Mouse (Mus musculus) embryonic facial prominence, embryonic 14.5 days (tissue): Measurements from ENCODE around the gene Tbc1d10c. TPM values are rescaled to one million over a fixed set of nuclear protein-coding genes. Genes with fewer than 3 reads are reported as not detected.

Experiments
- ATAC-seq: fragments of 200-750 bp; cut with Nextera tagmentation; 2 replicates; pipeline ENCODE4 v1.8.0; 2017; ENCODE audit warnings: low read depth, moderate number of reproducible peaks, moderate TSS enrichment
- DNase-seq: peaks from one replicate; pipeline ENCODE4 v3.0.0-alpha.2; 2015; ENCODE audit warnings: low spot score
- H3K27ac ChIP-seq: fragments of 300-500 bp; sonication (generic); replicated peaks from 2 replicates; pipeline ENCODE4 v1.5.1; 2014; ENCODE audit warnings: low read depth, mild to moderate bottlenecking, low read length, moderate library complexity
- H3K27me3 ChIP-seq: fragments of 300-500 bp; sonication (generic); replicated peaks from 2 replicates; pipeline ENCODE4 v1.6.1; 2014; ENCODE audit warnings: low read length; ENCODE audit not compliant: control insufficient read depth, insufficient read depth
- H3K36me3 ChIP-seq: fragments of 300-500 bp; sonication (generic); 2 replicates; pipeline ENCODE4 v1.6.1; 2014; ENCODE audit warnings: low read length, mixed read lengths; ENCODE audit not compliant: control insufficient read depth, insufficient read depth
- H3K4me1 ChIP-seq: fragments of 300-500 bp; sonication (generic); 2 replicates; pipeline ENCODE4 v1.6.1; 2014; ENCODE audit warnings: antibody characterized with exemption, low read length; ENCODE audit not compliant: control insufficient read depth, insufficient read depth
- H3K4me2 ChIP-seq: fragments of 300-500 bp; sonication (generic); 2 replicates; pipeline ENCODE4 v1.6.1; 2014; ENCODE audit warnings: low read depth, mild to moderate bottlenecking, low read length, moderate library complexity, mixed read lengths
- H3K4me3 ChIP-seq: fragments of 300-500 bp; sonication (generic); 2 replicates; pipeline ENCODE4 v1.5.1; 2014; ENCODE audit warnings: low read depth, mild to moderate bottlenecking, low read length
- H3K9ac ChIP-seq: fragments of 300-500 bp; sonication (generic); 2 replicates; pipeline ENCODE4 v1.6.1; 2014; ENCODE audit warnings: low read depth, mild to moderate bottlenecking, low read length, moderate library complexity, mixed read lengths
- H3K9me3 ChIP-seq: fragments of 300-500 bp; sonication (generic); 2 replicates; pipeline ENCODE4 v1.6.1; 2016; ENCODE audit warnings: low read length; ENCODE audit not compliant: control insufficient read depth
- WGBS: fragments of 180-500 bp; shearing (Covaris S2); extraction: QIAGEN DNeasy Blood & Tissue Kit; methylation state at CpG from one replicate; pipeline ENCODE4 v1.1.7; 2014; 5-methylcytosine and 5-hydroxymethylcytosine counted together
- polyA plus RNA-seq: library from polyadenylated mRNA; unstranded; fragments of >200 nt; fragmentation: Nextera tagmentation; extraction: Ambion mirVana; gene quantifications from 2 replicates; pipeline ENCODE4 v1.2.1, GENCODE M21; 2014

Tbc1d10c gene
- polyA plus RNA-seq, 1 experiment from 2014 or later, result 3.6 TPM

- no peaks in the 10 kb centered on the region for H3K27me3 ChIP-seq
- ATAC-seq (peak; percentile 77), DNase-seq (peak; percentile 99)
- H3K4me3 ChIP-seq, result peak within 1 kb of the TSS; percentile 61
- H3K27ac ChIP-seq, result peak within 1 kb of the TSS; percentile 58; the same call in 1 of the 2 replicates
- H3K4me2 ChIP-seq, result peak within 1 kb of the TSS; percentile 92
- peak within 1 kb of the TSS; percentile 74 for H3K9ac ChIP-seq
- H3K9me3 ChIP-seq, result no peaks in the 10 kb centered on the region
- WGBS, result 0% methylated on average over 33 of the region's 34 CpGs
- H3K4me1 ChIP-seq, result peaks cover 14% of the 10 kb centered on the region
- H3K36me3 ChIP-seq, result peaks cover 38% of the 10 kb centered on the region
Measured at GRCm38 (mm10) chr19:4201291-4201909, 10.3 kb upstream of the Tbc1d10c start, which contains the start of gene Rad9a. Rad9a (minus strand) TSS chr19:4201662.

GRCm38 (mm10) chr19:4197180-4197579 lies 6.1 kb upstream of the Tbc1d10c start:
- Histone ChIP-seq H3K4me2 (no peak overlapping the region), H3K4me3 (no peak overlapping the region), H3K9me3 (no peaks in the 10 kb centered on the region), H3K27ac (no peak overlapping the region), H3K27me3 (no peaks in the 10 kb centered on the region), H3K4me1 (peaks cover 23% of the 10 kb centered on the region), H3K36me3 (peaks cover 69% of the 10 kb centered on the region), H3K9ac (no peak overlapping the region)
- 58% methylated on average over 3 of the region's 3 CpGs for WGBS
- ATAC-seq (no peak), DNase-seq (no peak)

- no peaks in the 10 kb centered on the region for H3K9me3 ChIP-seq
- H3K27me3 ChIP-seq, result no peaks in the 10 kb centered on the region
- WGBS, result 13% methylated on average over 5 of the region's 5 CpGs
- H3K4me2 ChIP-seq, result no peak overlapping the region
- ATAC-seq (no peak), DNase-seq (peak; percentile 74)
- no peak overlapping the region for H3K27ac ChIP-seq
- no peak overlapping the region for H3K4me3 ChIP-seq
- H3K36me3 ChIP-seq, result peaks cover 69% of the 10 kb centered on the region
- H3K4me1 ChIP-seq, result peaks cover 19% of the 10 kb centered on the region
- no peak overlapping the region for H3K9ac ChIP-seq
Measured at GRCm38 (mm10) chr19:4196548-4196947, 5.5 kb upstream of the Tbc1d10c start.

- no peaks in the 10 kb centered on the region for H3K9me3 ChIP-seq
- peaks cover 69% of the 10 kb centered on the region for H3K36me3 ChIP-seq
- H3K27me3 ChIP-seq, result no peaks in the 10 kb centered on the region
- H3K4me2 ChIP-seq, result no peak overlapping the region
- 51% methylated on average over 2 of the region's 2 CpGs for WGBS
- no peak overlapping the region for H3K27ac ChIP-seq
- H3K4me1 ChIP-seq, result peaks cover 23% of the 10 kb centered on the region
- DNase-seq (no peak), ATAC-seq (no peak)
- no peak overlapping the region for H3K9ac ChIP-seq
- no peak overlapping the region for H3K4me3 ChIP-seq
Measured at GRCm38 (mm10) chr19:4196048-4196447, 5.0 kb upstream of the Tbc1d10c start.

- Histone ChIP-seq H3K9me3 (no peaks in the 10 kb centered on the region), H3K4me1 (peaks cover 17% of the 10 kb centered on the region), H3K4me3 (no peak overlapping the region), H3K27me3 (no peaks in the 10 kb centered on the region), H3K9ac (no peak overlapping the region; the same call in 1 of the 2 replicates), H3K36me3 (peaks cover 66% of the 10 kb centered on the region), H3K4me2 (no peak overlapping the region), H3K27ac (no peak overlapping the region)
- 81% methylated on average over 12 of the region's 12 CpGs for WGBS
- no peak for DNase-seq
- ATAC-seq, result no peak
Measured at GRCm38 (mm10) chr19:4194776-4195650, 3.9 kb upstream of the Tbc1d10c start.

GRCm38 (mm10) chr19:4194021-4194724 lies 3.1 kb upstream of the Tbc1d10c start:
- H3K36me3 ChIP-seq, result peaks cover 58% of the 10 kb centered on the region
- DNase-seq, result no peak
- ATAC-seq, result no peak
- H3K27ac ChIP-seq, result no peak overlapping the region
- H3K4me2 ChIP-seq, result no peak overlapping the region
- H3K9me3 ChIP-seq, result no peaks in the 10 kb centered on the region
- H3K4me1 ChIP-seq, result peaks cover 17% of the 10 kb centered on the region
- WGBS, result 87% methylated on average over 8 of the region's 8 CpGs
- H3K27me3 ChIP-seq, result no peaks in the 10 kb centered on the region
- no peak overlapping the region for H3K4me3 ChIP-seq
- peak overlapping the region; percentile 6; the same call in 1 of the 2 replicates for H3K9ac ChIP-seq

GRCm38 (mm10) chr19:4193129-4193528 lies 2.0 kb upstream of the Tbc1d10c start:
- Histone ChIP-seq H3K9me3 (no peaks in the 10 kb centered on the region), H3K9ac (peak overlapping the region; percentile 96), H3K4me3 (peak overlapping the region; percentile 94), H3K27me3 (no peaks in the 10 kb centered on the region), H3K27ac (no peak overlapping the region), H3K36me3 (peaks cover 47% of the 10 kb centered on the region), H3K4me1 (peaks cover 17% of the 10 kb centered on the region), H3K4me2 (peak overlapping the region; percentile 91)
- WGBS, result 64% methylated on average over 6 of the region's 6 CpGs
- ATAC-seq (no peak), DNase-seq (no peak)

- H3K36me3 ChIP-seq, result peaks cover 42% of the 10 kb centered on the region
- peak overlapping the region; percentile 91 for H3K27ac ChIP-seq
- peaks cover 17% of the 10 kb centered on the region for H3K4me1 ChIP-seq
- H3K4me2 ChIP-seq, result peak overlapping the region; percentile 91
- peak; percentile 45; the same call in 1 of the 2 replicates for ATAC-seq
- H3K9ac ChIP-seq, result peak overlapping the region; percentile 96
- H3K4me3 ChIP-seq, result peak overlapping the region; percentile 94
- under 1% methylated on average over 20 of the region's 52 CpGs for WGBS
- H3K27me3 ChIP-seq, result no peaks in the 10 kb centered on the region
- peak; percentile 53 for DNase-seq
- no peaks in the 10 kb centered on the region for H3K9me3 ChIP-seq
Measured at GRCm38 (mm10) chr19:4192251-4192985, 1.3 kb upstream of the Tbc1d10c start.
